Mouse (Mus musculus) small intestine, adult 2 months (tissue): Measurements from ENCODE around the gene Capn12.

Source experiments
- CTCF ChIP-seq: fragments of 200-500 bp; IDR thresholded peaks from 2 replicates; pipeline ENCODE4 v1.5.1; 2012; ENCODE audit warnings: low read depth, mild to moderate bottlenecking, control low read depth, inconsistent platforms, low read length, moderate library complexity, mixed read lengths; ENCODE audit not compliant: insufficient replicate concordance, insufficient read length; ENCODE audit errors: extremely low read depth
- POLR2A ChIP-seq: fragments of 200-500 bp; IDR thresholded peaks from 2 replicates; pipeline ENCODE4 v1.6.1; 2012; ENCODE audit warnings: low read depth, mild to moderate bottlenecking, control low read depth, inconsistent platforms, low read length, moderate library complexity

GRCm38 (mm10) chr7:28859953-28860352 is 21.3 kb upstream of the Capn12 start:
- TF ChIP-seq POLR2A (no peak), CTCF (no peak)
